Mouse (Mus musculus): ENCODE measurements around the gene Apobec4.
"Not testable (repeated sequence)": the region's sequence is repeated elsewhere in the genome, so short reads cannot be mapped to it uniquely, and the experiment has no call there.

Apobec4 gene

DNA sequence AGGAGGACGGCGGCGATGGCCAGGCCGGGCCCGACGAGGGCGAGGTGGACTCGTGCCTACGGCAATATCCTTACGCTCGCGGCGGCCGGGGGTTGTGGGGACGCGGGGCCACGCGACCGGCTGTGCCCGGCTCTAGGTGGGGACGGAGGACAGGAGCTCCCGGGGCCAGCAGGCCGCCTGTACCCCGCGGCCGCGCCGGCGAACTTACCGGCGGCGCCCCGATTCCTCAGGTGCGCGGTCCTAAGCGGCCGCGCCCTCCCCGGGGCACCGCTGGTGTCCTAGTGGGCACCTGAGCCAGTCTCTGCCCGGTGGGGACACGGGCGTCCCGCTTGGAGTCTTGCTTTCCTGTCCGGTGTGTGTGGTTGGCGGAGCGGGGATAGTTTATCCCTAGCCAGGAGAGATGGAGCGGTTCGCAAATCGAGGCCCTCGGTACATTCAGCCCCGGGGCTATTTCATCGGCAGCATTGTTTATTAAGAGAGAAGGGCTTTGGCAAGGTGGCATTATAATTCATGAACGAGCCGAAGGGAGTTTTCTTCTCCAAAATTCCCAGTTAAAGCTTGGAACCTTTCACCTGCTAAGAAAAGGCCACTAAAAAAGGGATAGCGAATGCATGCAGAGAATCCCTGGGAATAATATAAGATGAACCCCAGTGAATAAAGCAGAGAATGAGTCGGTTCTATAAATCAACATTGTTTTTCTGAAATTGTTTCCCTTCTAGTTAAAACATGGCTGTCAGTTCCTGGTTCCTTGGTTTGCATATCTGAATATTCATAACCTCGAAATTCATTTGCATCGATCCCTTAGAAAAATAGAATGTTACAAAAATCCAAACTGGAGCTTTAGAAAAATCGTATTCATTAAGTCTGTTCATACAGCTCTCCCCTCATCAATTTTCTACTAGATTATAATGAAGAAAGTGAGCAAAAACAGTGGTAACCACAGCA, 16.7 kb downstream of the Apobec4 start:
- peak; percentile 11 for DNase-seq (ENCODE audit: inconsistent ontology term)

DNA sequence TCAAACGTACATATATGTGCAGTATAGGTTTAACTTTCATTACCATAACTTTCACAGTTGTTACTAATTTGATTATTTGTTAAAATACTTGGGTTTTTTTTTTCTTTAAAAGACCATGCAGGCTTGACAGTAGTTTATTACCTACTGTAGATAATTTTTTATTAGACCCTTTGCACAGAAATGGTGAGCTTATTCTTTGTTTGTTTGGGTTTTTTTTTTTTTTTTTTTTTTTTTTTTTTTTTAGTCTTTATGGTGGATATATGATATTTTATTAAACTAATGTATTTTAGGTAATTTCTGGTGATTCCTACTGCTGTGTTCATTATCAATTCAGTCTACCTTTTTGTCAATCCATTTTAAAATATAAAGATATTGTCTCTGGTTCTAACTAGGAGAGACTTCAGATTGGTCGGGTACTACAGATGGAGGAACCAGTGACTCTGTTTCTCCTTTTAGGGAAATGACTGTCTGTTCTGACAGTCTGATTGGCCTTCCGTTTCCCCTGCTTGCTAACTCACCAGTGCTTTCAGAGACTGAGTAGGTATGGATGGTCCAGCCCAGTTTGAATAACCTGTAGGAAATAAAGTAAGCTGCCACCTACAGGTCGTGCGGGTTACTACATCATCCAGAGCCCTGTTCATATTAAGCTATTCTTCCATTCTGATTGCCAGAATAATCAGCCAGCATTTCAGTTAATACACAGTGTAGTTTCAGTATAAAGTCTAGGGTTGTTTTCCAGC, 17.6 kb downstream of the Apobec4 start:
- peak; percentile 74 for DNase-seq (ENCODE audit: inconsistent ontology term)

DNA sequence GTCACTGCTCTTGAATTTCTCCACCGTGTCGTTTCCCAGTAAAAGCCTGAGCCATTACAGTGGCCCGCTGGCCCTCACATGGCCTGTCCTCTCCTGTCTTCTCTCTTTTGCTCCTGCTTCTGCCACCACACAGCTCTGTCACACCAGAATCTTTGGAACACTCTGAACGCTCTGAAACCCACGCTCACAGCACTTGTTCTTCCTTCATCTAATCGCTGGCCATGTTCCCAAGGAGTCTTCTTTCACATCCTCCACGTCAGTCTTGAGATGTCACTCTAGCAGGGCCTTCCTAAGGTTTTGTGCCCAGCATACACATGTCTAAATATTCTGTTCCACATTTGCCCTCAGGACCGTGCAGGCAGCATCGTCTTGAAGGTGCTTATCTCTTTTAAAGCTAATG, 20.7 kb downstream of the Apobec4 start:
- no peak for DNase-seq (ENCODE audit: inconsistent ontology term)

- not testable (repeated sequence) for DNase-seq (ENCODE audit: inconsistent ontology term)
Measured at GRCm38 (mm10) chr1:152774601-152775000, 24.2 kb downstream of the Apobec4 start.

DNA sequence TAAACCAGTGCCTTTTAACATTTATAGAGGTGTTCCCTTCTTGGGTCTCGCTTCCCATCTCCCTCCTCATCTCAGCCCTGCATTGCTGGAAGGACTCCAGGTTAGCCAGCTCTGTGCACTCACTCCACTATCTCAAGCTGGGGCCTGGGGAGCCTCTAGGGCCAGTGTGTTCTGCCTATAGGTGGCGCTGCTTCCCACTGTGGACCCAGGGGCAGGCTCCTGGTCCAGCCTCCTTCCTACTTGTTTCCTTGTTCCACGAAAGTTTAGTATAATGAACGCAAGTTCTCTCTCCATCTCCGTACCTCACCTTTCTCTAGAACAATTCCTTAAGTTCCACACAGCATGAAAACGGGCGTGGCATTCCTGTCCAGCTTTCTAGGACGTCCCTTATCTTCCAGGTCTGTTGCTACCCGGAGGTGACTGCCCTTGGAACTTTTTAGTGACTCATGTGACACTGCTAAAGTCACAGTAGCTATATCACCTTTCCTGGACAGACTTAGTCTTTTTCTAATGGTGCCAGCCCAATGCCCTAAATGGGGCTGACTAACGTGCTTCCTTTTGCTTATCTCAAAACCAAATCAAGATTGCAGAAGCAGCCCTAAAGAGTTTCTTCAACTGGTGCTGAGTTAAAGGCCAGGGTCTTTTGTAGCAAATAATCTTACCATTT, 28.9 kb downstream of the Apobec4 start:
- peak; percentile 63 for DNase-seq (ENCODE audit: inconsistent ontology term)

- DNase-seq (ENCODE audit: inconsistent ontology term) = no peak
Measured at GRCm38 (mm10) chr1:152784620-152785019, 34.3 kb downstream of the Apobec4 start.

GRCm38 (mm10) chr1:152785446-152785845, 35.1 kb downstream of the Apobec4 start:
- DNase-seq (ENCODE audit: inconsistent ontology term) = not testable (repeated sequence)

DNA sequence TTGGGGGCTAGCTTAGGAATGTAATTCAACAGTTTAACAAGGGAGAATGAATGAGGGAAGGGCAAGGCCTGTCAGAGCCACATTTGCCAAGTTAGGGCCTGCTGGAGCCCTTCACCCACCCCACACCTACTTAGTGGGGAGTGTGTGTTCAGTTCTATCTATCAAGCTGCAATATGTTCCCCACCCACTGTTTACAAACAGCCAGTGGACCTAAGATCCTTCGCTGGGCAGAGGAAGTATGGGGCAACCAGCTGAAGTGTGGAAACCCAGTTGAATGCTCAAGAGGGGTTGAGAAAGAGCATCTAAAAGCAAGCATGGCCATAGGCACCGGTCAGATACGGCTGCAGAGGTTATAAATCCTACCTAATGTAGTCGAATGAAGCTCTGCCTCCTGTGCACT, 36.6 kb downstream of the Apobec4 start:
- no peak for DNase-seq (ENCODE audit: inconsistent ontology term)

DNA sequence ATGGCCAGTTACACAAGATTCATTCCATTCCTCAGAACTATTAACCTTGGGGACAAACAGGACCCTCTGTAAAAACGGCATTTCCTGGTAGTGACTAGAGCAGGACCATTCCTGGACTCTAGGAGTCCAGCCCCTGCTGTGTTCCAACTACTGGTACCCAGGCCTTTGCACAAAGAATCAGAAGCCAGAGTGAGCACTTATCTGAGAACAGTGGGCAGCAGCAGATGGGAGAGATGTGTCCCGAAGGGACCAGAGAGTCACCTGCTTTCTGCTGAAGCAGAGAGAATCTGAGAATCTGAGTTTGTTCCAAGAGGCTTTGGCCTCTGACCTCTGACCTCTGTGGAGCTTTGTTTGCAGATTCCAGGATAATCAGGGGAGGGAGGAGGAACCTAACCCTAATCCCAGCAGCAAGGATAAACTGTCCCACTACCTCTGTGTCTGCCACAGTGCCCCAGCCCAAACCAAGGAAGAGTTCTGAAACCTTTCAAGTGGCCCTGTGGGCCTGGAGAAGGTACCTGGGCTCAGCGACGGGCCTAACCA, 37.8 kb downstream of the Apobec4 start:
- DNase-seq (ENCODE audit: inconsistent ontology term) = peak; percentile 42

- peak; percentile 19 for DNase-seq (ENCODE audit: inconsistent ontology term)
Measured at GRCm38 (mm10) chr1:152790254-152790653, 39.9 kb downstream of the Apobec4 start.

DNA sequence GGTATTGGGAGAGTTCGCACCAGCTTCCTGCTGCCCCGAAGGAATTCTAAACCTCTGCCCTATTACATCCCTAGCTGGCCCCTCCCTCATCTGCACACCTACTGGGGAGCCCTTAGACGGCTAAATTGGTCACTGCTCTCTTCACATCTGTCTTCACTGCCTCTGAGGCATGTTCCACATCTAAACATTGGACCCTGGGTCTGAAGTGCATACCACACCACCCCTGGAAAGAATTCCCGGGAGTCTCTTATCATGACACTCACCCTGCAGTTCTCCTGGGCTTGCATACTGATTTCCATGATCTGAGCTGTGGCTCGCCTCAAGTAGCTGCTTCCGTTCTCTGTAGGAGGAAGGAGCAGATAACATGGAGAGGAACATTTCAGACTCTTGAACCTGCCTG, 40.5 kb downstream of the Apobec4 start:
- DNase-seq (ENCODE audit: inconsistent ontology term) = no peak

- peak; percentile 70 for DNase-seq (ENCODE audit: inconsistent ontology term)
Measured at GRCm38 (mm10) chr1:152791269-152791668, 40.9 kb downstream of the Apobec4 start.

DNA sequence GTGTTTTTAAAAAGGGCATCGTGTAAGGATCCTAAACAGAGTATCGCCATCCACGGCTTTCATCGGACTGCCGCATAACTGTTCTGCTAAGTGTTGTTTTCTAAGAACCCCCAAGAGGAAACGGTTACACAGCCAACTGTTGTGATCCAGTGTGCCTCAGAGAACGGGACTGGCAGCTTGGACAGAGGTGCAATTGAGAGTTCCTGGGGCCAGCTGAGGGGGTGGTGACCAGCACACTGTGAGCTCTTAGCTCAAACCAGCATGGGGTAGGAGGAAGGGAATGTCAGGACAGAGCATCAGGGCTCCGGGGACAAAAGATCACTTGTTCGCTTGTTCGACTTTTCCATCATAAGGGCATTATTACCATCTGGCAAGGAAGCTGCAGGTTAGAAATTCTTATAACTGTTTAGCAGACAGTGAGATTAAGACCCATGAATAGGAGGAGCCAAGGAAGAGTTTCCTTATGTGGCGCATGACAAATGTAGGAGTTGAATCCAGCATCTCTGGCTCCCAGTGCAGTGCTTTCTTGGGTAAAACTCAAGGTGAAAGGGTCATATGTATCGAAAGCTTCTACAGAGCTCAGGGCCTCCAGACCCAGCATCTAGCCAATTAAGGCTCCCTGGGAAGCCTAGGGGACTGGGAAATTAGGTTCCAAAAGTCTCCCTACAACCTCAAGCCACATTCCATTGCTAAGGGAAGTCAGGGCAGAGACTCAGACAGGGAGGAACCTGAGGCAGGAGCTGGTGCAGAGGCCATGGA, 42.6 kb downstream of the Apobec4 start:
- DNase-seq (ENCODE audit: inconsistent ontology term) = peak; percentile 84

GRCm38 (mm10) chr1:152793495-152794130, 43.3 kb downstream of the Apobec4 start:
- DNase-seq (ENCODE audit: inconsistent ontology term) = peak; percentile 72

DNA sequence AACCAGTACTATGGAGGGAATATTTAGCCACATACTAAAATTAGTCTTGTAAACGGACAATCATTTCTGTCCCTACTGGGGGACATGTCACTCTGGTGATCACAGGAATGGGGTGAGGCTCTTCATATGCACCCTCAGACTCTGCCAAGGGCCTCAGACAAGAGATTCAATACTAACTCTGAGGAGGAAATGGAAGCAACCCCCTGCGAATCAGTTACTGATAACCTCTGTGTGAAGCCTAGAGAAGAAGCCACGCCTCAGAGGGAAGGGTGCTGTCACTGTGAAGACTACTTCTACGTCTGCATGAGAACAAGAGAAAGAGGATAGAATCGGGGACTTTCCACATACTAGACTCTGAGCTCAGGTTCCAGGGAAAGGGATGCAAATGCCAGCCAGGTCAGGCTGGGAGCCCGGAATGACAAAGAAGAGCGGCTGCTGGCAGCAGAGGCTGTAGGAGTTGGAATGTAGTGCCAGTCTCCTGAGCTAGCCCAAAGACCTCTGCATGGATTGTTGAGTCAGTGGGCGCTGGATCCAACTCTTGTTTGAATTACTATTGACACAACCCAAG, 45.4 kb downstream of the Apobec4 start:
- no peak for DNase-seq (ENCODE audit: inconsistent ontology term)

DNA sequence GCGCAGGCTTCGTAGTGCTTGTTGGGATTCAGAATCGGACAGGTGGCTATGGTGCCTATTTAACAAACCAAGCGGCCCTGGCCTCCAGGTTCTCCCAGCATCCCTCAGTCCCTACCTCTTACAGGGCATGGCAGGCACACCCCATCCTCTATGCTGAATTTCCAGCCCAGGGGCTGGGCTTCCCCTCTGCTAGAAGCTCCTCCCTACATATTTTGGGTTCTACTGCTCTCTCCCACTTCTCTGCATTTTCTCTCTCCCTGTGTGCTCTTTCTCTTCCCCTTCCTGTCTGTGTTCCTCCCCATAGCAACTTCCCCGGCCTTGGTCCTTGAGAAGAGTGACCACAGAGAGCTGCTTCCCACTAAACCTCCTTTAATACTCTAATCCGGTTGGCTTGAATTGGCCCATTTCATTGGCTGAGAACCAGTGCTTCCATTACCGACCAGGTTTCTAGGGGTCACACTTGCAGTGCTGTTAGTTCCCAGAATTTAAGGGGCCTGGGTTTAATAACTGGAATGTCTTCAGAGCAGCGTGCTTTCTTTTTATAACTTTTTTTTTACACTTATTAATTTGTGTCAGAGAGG, 46.4 kb downstream of the Apobec4 start:
- DNase-seq (ENCODE audit: inconsistent ontology term) = no peak

GRCm38 (mm10) chr1:152798125-152798524, 47.8 kb downstream of the Apobec4 start:
- DNase-seq (ENCODE audit: inconsistent ontology term) = no peak

DNA sequence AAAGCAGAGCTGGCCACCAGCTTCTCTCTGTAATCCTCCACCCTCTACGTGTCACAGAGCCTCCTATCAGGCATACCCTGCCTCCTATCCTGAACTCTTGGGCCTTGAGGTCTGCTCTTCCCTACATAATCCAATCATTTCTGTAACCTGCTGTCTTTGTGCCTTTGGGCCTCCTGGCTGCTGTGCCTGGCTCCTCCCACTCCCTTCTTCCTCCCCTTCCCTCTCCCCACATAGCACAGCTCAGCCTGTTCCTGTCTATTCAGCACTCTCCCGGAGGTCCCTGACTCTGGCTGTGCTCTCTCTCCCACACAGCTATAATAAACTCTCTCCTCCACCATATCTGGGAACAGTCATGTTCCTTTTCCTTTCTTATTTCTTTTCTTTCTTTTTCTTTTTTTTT, 49.5 kb downstream of the Apobec4 start, which contains the start of gene Ncf2:
Gene Ncf2, plus strand, starts transcription at position 298 of the 400 bp plus-strand sequence.
- peak; percentile 32 for DNase-seq (ENCODE audit: inconsistent ontology term)

GRCm38 (mm10) chr1:152800633-152801176, 50.4 kb downstream of the Apobec4 start:
- DNase-seq (ENCODE audit: inconsistent ontology term) = no peak

GRCm38 (mm10) chr1:152804907-152805306, 54.6 kb downstream of the Apobec4 start:
- DNase-seq (ENCODE audit: inconsistent ontology term) = no peak

Data from Muller cell, postnatal 12 days (primary cell).